In the genomic region with DNA sequence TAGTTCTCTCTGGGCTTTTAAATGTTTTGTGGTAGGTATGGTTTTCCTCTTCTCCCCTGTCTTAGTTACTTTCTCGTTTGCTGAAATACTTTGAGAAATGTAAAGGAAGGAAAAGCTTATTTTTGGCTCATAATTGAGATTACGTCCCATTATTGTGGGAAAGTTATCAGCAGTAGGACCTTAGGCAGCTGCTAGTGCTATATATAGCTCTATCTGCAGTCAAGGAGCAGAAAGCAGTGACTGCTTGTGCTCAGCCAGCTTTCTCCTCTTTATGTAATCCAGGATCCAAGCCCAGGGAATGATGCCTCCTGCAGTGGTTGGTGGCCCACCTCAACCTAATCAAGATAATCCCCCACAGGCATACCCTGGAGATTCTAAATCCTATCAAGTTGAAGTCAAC, we compare ENCODE assay signal across 1 mouse cellular context.
TF ChIP-seq lines count a peak whose summit lies in the region.

No protein-coding gene starts in this region.

TF ChIP-seq in MEL, 35 proteins besides CTCF, POLR2A, EP300 and RAD21 (continued from another document):
- TF ChIP-seq NELFE (IDR thresholded peaks at IDR 0.05; ENCODE audit: low read depth, low read length), result no peak
- no peak for TF ChIP-seq TCF12 (IDR thresholded peaks at IDR 0.05; ENCODE audit: low read depth, low read length)
- TF ChIP-seq POLR2AphosphoS2 (IDR thresholded peaks at IDR 0.05; ENCODE audit: low read length), result no peak
- no peak for TF ChIP-seq MYC (IDR thresholded peaks at IDR 0.05; ENCODE audit: low read depth, low read length)
- no peak; the same call in 1 of the 2 replicates for TF ChIP-seq SIN3A (IDR thresholded peaks at IDR 0.05; ENCODE audit: low read length)
- no peak for TF ChIP-seq CHD2 (IDR thresholded peaks at IDR 0.05; ENCODE audit: low read length)
- TF ChIP-seq UBTF (IDR thresholded peaks at IDR 0.05; ENCODE audit: borderline replicate concordance, insufficient read depth, low read depth, low read length), result no peak
- TF ChIP-seq KAT2A (conservative IDR thresholded peaks at IDR 0.05; ENCODE audit: low read depth, low read length), result no peak
- TF ChIP-seq MAFK (IDR thresholded peaks at IDR 0.05; ENCODE audit: borderline replicate concordance, low read depth, low read length), result no peak
- TF ChIP-seq ZNF384 (IDR thresholded peaks at IDR 0.05; ENCODE audit: low read depth, low read length), result no peak
- peak; percentile 33; the same call in 1 of the 2 replicates for TF ChIP-seq GATA1 (IDR thresholded peaks at IDR 0.05; ENCODE audit: low read depth, low read length)
- TF ChIP-seq MXI1 (IDR thresholded peaks at IDR 0.05; ENCODE audit: low read depth, low read length), result no peak
- peak; percentile 97; the same call in 1 of the 2 replicates for TF ChIP-seq MEF2A (IDR thresholded peaks at IDR 0.05; ENCODE audit: extremely low read depth, insufficient replicate concordance, low read depth, low read length, poor library complexity, severe bottlenecking)
- no peak for TF ChIP-seq USF2 (IDR thresholded peaks at IDR 0.05; ENCODE audit: borderline replicate concordance in 1 of 2, insufficient read depth in 1 of 2, low read depth in 1 of 2, low read length in 2 of 2)
- no peak for TF ChIP-seq MAX (IDR thresholded peaks at IDR 0.05; ENCODE audit: low read length)
- TF ChIP-seq GABPA (IDR thresholded peaks at IDR 0.05; ENCODE audit: low read depth, low read length), result no peak
- no peak for TF ChIP-seq MAZ (IDR thresholded peaks at IDR 0.05; ENCODE audit: low read depth, low read length)
